Mouse (Mus musculus): ENCODE results near the gene Cdkl2. TPM values are rescaled to one million over a fixed set of nuclear protein-coding genes. Genes with fewer than 3 reads are reported as not detected.

The Cdkl2 gene
- polyA plus RNA-seq, 1 experiment, result 19.0 TPM

GRCm38 (mm10) chr5:91960606-91961254, 83.0 kb downstream of the Cdkl2 start:
- Histone ChIP-seq H3K4me1 (ENCODE audit: control insufficient read depth, insufficient read depth, low read length) (peaks cover 3% of the 10 kb centered on the region; the same call in 1 of the 2 replicates), H3K27ac (ENCODE audit: insufficient read depth, low read length) (no peak overlapping the region), H3K4me3 (ENCODE audit: insufficient read depth, low read length) (peak overlapping the region; percentile 28)
- TF ChIP-seq POLR2A (IDR thresholded peaks at IDR 0.05; ENCODE audit: extremely low read depth, insufficient read depth, low read length), result no peak
- TF ChIP-seq CTCF (IDR thresholded peaks at IDR 0.05; ENCODE audit: extremely low read depth, insufficient read depth, low read length), result no peak

DNA sequence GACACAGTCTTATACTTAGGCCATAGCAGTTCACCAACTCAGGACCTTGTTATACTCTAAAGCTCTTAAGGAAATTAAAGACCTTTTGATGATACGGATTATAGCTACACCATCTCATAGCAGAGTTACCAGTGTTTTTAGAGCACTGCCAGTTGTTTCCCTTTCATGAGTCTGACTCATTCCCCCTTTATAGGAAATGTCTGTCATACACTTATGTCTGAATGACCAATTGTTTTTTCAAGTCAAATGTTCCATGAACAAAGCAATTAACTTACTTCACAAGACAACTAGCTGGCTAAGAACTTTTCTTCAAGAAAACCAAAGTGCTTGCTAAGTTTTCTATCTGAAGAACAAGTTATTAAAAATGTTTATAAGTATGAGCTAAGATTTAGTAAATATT, 83.7 kb downstream of the Cdkl2 start:
- no peak for TF ChIP-seq POLR2A (IDR thresholded peaks at IDR 0.05; ENCODE audit: extremely low read depth, insufficient read depth, low read length)
- TF ChIP-seq CTCF (IDR thresholded peaks at IDR 0.05; ENCODE audit: extremely low read depth, insufficient read depth, low read length), result no peak
- Histone ChIP-seq H3K4me1 (ENCODE audit: control insufficient read depth, insufficient read depth, low read length) (peaks cover 3% of the 10 kb centered on the region; the same call in 1 of the 2 replicates), H3K4me3 (ENCODE audit: insufficient read depth, low read length) (no peak overlapping the region; the same call in 1 of the 2 replicates), H3K27ac (ENCODE audit: insufficient read depth, low read length) (no peak overlapping the region)

- TF ChIP-seq POLR2A (IDR thresholded peaks at IDR 0.05; ENCODE audit: extremely low read depth, insufficient read depth, low read length), result no peak
- TF ChIP-seq CTCF (IDR thresholded peaks at IDR 0.05; ENCODE audit: extremely low read depth, insufficient read depth, low read length), result no peak
- Histone ChIP-seq H3K27ac (ENCODE audit: insufficient read depth, low read length) (no peak overlapping the region), H3K4me1 (ENCODE audit: control insufficient read depth, insufficient read depth, low read length) (peaks cover 3% of the 10 kb centered on the region; the same call in 1 of the 2 replicates), H3K4me3 (ENCODE audit: insufficient read depth, low read length) (no peak overlapping the region)
Measured at GRCm38 (mm10) chr5:91959096-91959495, 84.6 kb downstream of the Cdkl2 start.

GRCm38 (mm10) chr5:91956991-91957760, 86.5 kb downstream of the Cdkl2 start:
- TF ChIP-seq POLR2A (IDR thresholded peaks at IDR 0.05; ENCODE audit: extremely low read depth, insufficient read depth, low read length), result no peak
- no peak for TF ChIP-seq CTCF (IDR thresholded peaks at IDR 0.05; ENCODE audit: extremely low read depth, insufficient read depth, low read length)
- Histone ChIP-seq H3K27ac (ENCODE audit: insufficient read depth, low read length) (no peak overlapping the region), H3K4me1 (ENCODE audit: control insufficient read depth, insufficient read depth, low read length) (peaks cover 3% of the 10 kb centered on the region; the same call in 1 of the 2 replicates), H3K4me3 (ENCODE audit: insufficient read depth, low read length) (no peak overlapping the region)

Other genes starting within 250 kb of the Cdkl2 start
- 43.8 and 45.5 TPM in 2 replicates for gene Rchy1, start 80.8 kb downstream of the Cdkl2 start, polyA plus RNA-seq (2012; rRNA removed)
- gene Odaph, start 56.4 kb downstream of the Cdkl2 start, polyA plus RNA-seq (2012; rRNA removed), result not detected in 2 replicates
- gene G3bp2, start 39.8 kb upstream of the Cdkl2 start, polyA plus RNA-seq (2012; rRNA removed), result 121 and 127 TPM in 2 replicates
- gene Uso1, start 94.1 kb upstream of the Cdkl2 start, polyA plus RNA-seq (2012; rRNA removed), result 44.8 and 46.2 TPM in 2 replicates
- gene U90926, start 171.5 kb upstream of the Cdkl2 start, polyA plus RNA-seq (2012; rRNA removed), result not detected in 2 replicates
- gene Ppef2, start 212.4 kb upstream of the Cdkl2 start, polyA plus RNA-seq (2012; rRNA removed), result 0.98 and 2.4 TPM in 2 replicates
- 48.7 and 50.7 TPM in 2 replicates for gene Naaa, start 234.3 kb upstream of the Cdkl2 start, polyA plus RNA-seq (2012; rRNA removed)